Mouse (Mus musculus): Measurements from ENCODE around the gene Sptbn1.

The Sptbn1 gene

DNA sequence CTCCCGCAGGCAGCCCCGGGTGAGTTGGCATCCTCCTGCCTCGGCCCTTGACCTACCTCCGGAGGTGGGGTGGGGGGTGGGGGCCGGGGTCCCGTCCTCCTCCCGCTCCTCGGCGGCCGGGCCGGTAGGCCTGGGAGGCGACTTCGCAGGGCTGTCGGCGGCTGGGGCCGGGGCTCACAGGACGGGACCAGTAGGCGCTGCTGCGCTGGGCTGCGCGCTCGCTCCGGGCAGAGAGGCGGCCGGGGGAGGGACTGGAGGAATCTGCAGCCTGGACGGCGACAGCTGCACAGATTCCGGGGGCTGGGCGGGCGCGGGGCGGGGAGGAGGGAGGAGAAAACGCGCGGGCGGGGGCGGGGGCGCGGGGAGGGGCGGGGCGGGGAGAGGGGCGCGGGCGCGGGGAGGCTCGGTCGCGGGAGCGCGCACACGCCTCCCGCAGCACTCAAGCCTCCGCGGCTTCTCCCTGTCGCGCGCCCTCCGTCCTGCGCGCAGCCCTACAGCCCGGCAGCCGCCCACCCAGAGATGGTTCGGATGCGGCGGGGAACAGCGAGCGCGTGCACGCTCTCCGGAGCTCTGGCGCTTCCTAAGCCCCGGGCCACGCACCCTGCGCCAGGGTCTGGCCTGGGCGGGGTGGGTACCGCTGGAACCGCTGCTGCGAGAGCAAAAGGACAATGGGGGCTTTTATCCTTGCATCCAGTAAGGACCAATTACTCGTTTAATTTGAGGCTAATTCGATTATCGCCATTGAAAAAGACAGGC is at the start of gene Sptbn1:
TSS of gene Sptbn1 (minus strand) at position 284 of the 756 bp plus-strand sequence.
- peak; percentile 3 to 5 for DNase-seq (ENCODE audit: low read depth in 2 of 2, low spot score in 2 of 2)

DNA sequence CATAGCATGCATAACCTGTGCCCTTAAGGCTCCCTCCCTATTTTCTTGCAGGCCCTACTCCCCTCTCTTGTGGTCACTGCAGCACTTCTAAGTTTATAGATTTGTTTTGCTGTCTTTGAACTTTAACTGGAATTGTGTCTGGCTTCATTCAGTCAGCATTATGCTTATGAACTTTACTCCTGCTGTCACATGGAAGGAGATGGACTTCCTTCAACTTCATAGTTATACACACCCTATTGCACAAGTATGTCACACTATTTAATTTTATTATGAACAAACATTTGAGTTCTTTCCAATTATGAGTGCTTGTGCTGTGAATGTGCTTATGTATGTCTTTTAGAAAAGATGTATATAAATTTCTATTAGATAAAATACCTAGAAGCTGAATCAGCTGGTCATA is 26.3 kb upstream of the Sptbn1 start:
- no peak for DNase-seq (ENCODE audit: low read depth in 2 of 2, low spot score in 2 of 2)

DNA sequence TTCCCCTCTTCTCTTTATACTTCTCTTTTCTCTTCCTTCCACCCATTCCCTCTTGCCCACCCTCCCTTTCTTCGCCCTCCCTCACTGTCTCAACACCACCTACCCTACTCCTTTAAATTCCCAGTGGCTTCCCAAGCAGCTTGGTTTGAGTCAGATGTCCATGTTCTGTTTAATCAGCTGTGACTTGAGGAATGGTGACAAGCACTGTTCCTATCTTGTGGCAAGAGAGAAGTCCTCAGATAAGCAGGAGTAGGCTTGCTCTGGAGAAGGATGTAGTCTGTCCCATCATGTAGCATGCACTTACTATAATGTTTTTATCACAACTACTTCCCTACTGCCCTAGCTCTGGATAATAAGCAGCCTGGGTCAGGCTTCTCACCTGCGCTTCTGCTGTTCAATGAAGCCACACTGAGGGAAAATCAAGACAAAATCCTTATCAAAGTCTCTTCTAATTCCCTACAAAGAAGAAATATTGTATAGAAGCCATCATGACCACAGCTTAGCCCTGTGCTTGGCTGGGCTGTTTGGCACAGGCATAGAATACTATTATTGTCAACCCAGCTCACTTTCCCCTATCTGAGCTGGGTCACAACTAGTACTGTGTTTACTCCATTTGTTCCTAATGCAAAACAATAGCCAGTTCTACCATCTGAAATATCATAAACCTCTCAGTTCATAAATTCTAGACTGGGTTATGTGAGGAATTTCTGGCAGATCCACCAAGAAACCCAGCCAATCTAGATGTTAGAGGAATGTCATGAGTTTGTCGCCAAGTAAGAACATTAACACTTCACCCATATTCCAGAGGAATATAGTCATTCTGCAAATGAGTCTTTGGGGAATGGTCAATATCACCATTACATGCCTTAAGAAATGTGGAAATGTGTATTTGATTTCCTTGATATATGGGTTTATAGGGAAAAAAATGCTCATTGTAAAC is 24.5 kb upstream of the Sptbn1 start:
- DNase-seq (ENCODE audit: low read depth in 2 of 2, low spot score in 2 of 2), result no peak

DNA sequence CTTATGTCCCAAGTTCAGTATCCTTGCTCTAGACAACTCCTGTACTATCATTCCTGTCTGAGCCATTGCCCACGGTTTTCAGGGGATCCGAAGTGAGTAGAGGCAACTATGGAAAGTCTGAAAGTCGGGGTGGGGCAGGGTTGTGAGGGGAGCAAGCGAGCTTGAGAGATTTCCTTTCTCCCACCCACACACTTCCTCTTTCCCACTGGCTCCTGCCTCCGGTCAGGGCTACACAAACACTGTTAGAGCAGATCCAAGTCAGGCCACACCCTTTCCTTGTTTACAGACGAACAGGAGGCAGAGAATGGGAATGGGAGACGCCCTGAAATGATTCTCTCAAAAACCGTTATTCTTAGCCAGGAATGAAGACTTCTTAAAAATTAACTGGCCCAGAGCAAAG is 23.2 kb upstream of the Sptbn1 start:
- no peak for DNase-seq (ENCODE audit: low read depth in 2 of 2, low spot score in 2 of 2)

DNA sequence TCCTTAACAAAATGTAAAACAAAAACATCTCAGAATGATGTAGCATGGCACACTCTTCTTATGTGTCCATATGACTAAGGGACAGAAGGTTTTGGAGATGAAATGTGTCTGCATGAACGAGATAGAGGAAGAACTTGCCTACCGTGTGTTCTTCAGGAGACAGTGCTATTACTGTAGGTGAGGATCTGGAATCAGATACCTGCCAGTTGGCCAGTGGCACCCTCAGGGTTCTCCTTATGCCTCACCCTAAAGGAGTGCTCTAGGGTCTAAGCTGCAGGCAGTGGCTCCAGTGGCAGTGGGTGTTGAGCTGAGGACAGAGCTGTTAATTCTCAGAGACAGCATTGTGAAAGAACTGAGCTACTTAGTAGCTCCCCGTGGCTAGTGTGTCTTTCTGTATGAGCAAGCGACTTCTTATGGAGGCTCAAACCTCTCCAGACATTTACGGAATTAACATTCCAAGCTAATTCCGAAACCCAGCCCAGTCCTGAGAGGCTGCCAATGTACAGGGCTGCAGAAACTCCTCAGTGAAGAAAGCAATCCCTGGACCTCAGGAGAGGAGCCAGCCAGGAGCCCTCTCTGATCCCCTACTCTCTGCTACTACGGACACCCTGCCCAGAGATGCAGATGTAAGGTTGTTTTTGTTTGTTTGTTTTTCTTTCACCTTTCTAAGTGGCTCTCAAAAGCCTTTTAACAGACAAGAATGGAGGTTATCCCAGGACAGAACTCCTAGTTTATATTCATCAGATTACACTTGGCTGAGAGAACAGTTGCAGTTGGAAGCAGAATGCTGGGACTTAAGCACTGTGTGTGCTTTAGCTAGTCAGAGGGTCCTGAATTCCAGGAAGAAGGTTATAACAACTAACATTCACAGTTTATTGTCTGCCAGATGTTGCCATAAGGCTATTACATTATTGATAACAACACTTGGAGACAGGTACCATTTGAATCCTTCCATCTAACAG is 21.8 kb upstream of the Sptbn1 start:
- no peak for DNase-seq (ENCODE audit: low read depth in 2 of 2, low spot score in 2 of 2)

DNA sequence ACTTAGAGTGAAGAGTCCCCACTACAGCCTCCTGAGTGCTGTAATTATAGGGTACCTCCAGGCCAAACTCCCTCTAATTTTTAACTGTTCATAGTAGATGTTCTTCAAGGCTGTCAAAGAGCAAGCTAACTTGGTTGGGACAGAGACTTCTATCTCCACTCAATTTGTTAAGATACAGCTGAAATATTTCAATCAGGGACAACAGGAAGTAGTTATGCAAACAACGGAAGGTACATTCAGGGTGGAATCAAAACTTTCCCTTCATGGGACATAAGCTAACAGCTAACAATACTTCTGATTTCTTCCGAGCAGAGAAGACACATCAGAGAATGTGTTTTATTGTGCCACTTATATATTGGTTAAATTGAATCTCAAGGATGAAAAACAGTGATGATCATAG is 20.1 kb upstream of the Sptbn1 start:
- no peak for DNase-seq (ENCODE audit: low read depth in 2 of 2, low spot score in 2 of 2)

DNA sequence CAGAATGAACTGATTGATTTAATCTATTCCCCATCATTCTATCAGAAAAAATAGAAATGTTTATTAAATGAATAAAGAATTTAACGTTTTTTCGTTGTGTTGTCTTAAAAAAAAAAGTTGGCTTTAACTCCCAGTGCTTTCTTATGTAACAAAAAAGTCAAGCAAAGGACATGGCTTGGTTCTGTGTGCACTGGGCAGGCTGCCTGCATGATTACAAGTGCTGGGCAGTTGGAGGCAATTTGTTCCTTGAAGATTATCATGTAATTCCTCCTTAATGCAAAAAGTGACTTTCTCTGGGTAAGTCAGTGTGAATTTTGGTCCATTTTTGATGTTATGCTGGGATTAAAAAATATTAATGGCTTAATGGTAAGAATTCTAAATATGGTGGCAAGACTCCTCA is 15.7 kb upstream of the Sptbn1 start:
- no peak for DNase-seq (ENCODE audit: low read depth in 2 of 2, low spot score in 2 of 2)

DNA sequence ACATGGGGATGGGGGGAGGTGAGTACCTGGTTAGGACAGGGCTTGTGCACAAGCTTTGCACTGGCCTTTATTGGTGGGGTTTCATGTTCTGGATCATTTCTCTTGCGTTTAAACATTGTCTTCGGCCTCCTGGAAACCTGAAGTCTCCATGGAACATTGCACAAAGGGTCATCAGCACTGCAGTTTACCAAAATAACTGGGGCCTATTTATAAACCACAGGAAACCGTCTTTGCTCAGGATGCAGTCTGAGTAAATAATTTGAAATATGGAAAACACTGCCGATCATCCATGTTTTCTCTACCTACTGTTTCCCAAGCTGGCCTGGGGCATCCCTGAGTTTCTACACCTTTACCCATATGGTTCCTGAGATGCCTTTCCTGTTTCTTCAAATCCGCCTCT is 13.1 kb upstream of the Sptbn1 start:
- no peak for DNase-seq (ENCODE audit: low read depth in 2 of 2, low spot score in 2 of 2)

DNA sequence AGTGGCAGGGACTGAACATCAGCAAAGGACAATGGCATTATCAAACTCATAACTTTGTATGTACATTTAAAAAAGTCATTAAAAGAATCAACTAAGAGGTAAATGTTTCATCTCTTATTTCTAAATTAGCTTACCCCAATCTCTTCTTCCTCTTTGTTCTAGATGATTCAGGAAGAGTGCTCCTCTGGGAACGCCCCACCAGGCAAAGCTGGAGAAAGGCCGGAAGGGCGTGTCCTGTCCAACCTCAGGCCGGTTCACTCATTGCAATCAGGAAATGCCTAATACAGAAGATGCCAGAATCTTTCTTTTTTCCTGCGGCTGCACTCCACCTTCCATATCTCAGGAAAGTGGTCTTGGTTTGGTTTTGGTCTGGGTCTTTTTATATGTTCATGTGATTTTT is 11.3 kb upstream of the Sptbn1 start:
- no peak for DNase-seq (ENCODE audit: low read depth in 2 of 2, low spot score in 2 of 2)

DNA sequence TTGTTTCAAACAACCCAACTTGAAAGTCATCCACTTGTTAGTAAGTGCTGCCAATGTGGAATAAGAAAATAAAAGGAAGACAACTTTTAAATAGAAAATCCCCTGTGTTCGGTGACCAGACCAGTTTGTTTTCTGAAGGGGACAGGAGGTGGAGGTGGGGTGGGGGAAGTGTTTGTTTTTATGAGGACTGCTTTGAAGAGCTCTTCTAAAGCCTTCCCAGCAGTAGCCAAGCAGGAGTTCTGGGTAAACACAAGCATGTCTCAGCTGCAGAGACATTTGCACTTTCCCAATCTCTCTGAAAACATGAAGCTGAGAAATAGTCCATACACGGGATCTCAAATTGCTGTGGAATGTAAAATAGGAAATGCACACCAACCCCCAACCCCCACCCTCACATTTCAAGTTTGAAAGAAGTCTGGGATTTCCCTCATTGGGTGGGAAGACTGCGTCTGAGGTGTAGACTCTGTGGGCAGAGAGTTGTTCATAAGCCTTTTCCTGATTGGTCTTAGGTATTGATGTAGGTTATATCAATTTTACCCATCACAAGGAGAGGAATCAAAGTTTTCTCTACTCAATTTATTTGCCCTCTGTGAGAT is 7.6 kb upstream of the Sptbn1 start:
- DNase-seq (ENCODE audit: low read depth in 2 of 2, low spot score in 2 of 2), result no peak

DNA sequence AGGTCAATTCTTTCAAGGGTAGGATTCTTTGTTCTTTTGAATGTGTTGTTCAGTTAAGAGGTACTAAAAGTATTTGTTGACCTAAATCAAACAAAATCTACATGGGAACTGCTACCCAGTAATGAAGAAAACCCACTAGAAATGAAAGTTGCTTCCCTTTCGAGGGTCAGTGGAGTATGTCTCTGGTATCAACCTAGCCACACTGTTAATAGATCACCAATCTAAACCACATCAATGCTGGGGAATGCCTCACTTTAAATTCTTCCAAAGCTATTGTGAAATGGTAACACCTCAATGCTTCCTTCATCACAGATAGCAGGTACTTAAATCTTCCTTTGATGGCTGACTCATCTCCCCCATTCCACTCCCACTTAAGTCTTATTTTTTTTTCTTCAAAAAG is 1.5 kb upstream of the Sptbn1 start:
- no peak for DNase-seq (ENCODE audit: low read depth in 2 of 2, low spot score in 2 of 2)

DNA sequence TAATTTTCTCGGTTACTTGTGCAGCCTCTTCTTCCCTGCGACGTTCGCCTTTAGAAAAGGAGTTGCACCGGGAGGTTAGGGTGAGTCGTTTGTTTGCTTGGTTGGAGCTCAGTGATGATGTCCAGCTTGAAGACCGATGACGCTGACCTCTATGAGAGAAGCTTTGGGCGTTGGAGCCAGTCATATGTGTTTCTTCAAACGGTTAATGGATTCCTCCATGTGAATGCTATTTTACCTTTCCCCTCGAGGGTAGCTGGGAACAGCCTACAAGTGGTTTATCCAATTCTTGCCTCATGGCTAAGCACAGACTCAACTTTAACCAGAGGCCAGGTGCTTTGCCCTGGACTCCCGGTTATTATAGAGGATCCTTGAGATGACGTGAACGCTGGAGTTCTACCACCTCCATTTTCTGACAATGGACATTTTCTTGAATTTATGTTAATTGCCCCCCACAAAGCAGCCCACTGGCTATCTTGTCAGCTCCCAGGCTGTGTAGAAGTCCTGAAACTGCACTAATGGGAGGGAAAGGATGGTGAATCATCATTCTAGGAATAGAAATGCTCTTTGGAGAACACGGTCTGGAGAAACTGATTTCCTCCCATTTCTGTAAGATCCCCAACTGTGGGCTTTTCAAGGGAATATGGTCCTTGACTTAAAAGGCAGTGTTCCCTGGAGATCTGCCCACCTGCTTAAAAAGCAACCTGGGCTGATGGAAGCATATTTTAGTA is 837 bp upstream of the Sptbn1 start:
- no peak for DNase-seq (ENCODE audit: low read depth in 2 of 2, low spot score in 2 of 2)

DNA sequence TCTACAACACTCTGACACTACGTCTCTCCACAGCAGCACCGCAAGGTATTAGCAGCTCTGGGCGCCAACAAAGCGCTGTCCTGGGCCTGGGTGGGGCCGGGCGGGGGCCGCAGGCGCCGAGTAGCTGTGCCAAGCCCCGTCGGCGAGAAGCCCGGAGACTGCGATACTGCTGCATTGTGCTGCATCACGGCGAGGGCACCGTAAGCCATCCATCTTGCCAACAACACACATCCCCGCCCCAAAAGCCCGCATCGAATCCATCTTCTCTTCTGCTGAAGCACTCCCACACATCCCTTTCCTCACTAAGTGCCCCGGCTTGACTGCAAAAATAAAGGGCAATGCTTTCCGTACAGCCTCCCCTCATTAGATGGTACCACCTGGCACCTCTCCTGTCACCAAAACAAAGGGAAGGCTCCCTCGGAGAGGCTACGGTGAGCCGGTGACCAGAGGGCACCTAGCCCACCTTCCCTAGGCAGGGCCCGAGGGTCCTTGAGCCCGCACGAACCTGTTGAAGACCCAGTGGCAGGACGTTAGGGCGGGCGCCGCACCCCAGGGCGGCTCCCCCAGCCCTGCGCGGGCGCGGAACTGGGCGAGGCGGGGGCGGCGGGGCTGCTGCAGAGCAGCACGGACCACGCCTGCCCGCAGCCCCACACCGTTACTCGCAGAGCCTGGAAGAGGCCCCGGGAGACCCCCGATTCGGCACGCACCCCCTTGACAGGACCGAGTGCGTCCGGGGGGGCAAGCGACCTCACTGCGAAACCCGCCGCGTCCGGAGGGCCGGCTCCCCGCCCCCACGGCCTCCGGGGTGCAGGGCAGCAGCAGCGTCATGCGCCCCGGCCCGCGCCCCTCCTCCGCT is 711 bp downstream of the Sptbn1 start:
- DNase-seq (ENCODE audit: low read depth in 2 of 2, low spot score in 2 of 2), result peak; percentile 3 to 4

DNA sequence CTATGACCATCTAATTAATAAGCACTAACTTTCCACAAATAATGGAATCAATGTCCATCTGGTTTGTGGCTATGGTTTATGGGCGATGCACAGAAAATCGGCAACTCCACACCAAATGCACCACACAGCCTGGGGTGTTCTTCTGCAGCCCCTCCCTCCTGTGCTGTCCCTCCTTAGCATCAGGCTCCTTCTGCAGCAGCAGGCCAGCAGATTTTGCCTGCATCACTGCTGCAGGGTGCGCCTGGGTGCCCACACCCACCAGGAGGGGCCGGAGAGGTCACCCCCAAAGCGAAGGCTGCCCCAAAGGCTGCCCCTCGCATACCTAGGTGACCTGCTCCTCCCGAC is 1.3 kb downstream of the Sptbn1 start:
- DNase-seq (ENCODE audit: low read depth in 2 of 2, low spot score in 2 of 2), result no peak

DNA sequence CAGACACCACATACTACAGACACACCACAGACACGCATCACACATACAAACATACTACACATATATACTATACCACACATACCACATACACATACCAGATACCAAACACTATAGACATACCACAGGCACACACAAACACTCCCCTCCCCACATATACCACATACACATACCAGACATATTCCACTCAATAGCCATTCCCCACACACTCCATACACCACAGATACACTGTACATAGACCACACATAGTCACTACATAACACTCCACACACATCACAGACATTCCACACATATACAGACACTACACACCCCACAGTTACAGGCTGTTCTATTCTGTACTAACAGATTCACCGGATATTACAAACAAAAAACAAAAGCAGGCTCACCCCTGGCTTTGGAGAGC is 2.3 kb downstream of the Sptbn1 start:
- no peak for DNase-seq (ENCODE audit: low read depth in 2 of 2, low spot score in 2 of 2)

DNA sequence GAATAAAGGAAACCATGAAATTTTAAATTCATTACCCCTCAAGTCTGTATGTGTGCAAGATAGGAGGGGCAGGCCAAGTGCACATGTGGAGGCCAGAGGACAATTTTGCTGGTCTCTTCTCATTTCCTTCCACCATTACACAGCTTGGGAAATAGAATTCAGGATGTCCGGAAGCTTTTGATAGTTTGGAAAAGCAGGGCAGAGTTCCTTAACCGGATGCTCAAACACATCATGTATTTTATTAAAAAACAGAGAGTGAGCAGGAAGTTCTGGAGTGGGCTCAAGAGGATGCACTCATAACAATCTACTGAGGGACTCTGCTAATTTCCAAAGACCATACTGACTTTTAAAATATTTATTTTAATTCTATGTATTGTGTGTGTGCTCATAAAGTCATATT is 4.3 kb downstream of the Sptbn1 start:
- DNase-seq (ENCODE audit: low read depth in 2 of 2, low spot score in 2 of 2), result no peak

DNA sequence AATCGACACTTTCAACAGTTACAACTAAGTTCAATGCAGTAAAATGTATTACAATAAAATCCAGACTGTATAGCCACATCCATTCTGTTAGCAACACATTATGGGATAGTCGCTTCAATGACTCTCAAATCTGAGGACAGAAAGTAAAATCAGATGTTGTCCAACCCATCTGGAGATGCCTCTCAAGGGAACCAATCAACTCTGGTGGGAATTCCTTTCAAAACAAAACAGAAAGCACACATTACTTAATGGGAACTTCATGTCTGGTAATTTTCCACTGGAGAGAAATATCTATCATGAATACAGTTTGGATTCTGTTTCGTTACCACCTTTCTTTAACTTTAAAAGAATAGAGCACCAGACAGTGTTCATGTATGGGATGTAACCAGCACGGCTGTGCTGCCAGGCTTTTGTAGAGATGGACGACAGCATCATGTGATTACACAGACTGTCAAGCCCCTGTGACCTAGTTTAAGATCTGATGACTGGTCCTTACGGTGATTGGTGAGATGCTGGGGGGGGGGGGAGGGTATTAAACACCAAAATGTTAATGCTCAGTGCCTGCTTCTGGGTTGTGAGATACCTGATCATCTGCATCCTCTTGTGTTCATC is 9.1 kb downstream of the Sptbn1 start:
- no peak for DNase-seq (ENCODE audit: low read depth in 2 of 2, low spot score in 2 of 2)

DNA sequence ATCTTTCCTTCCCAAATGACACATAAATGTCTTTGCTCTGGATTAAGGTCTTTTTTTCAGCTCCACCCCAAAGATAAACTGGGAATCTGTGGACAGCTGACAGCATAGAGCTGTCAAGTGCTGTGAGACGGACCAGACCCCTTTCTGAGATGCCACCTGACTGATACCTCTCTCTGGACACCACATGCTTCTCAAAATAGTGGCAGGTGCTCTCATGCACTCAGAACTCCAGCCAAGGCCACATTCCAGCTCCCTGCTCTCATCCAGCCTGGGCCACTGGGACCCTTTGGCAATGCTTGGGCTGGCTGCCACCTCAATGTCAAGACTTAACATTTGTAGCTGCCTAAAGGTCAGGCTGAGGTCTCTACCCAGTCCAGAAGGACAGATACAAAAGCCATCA is 10.2 kb downstream of the Sptbn1 start:
- no peak for DNase-seq (ENCODE audit: low read depth in 2 of 2, low spot score in 2 of 2)

DNA sequence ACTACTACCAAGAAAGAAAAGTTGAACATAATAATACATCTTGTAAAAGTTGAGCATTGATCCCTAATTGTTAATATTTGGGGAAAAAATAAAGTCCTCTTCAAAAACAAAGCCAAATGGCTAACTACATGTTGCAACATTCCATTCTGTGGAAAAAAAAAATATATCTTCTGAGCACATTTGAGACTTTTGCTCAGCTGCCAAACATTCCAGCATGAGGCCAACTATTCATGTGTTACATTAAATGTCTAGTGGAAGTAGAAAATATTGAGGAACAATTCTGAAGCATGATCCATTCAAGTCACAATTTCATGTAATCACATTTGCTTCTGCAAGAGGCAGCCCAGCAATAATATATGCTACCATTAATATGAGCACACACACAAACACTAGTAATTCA is 10.9 kb downstream of the Sptbn1 start:
- DNase-seq (ENCODE audit: low read depth in 2 of 2, low spot score in 2 of 2), result no peak
